Mouse (Mus musculus) MEL (cell line): ENCODE measurements around the gene Ankrd52.

Experiments used
- BHLHE40 ChIP-seq: IDR thresholded peaks from 2 replicates; pipeline ENCODE4 v1.6.1; 2012; ENCODE audit warnings: low read depth, mild to moderate bottlenecking, inconsistent platforms, low read length, improper control_type of control experiment, borderline replicate concordance
- CTCF ChIP-seq, 3 experiments: IDR thresholded peaks in 2 of 3; conservative IDR thresholded peaks in 1 of 3; 2 replicates each; pipeline ENCODE4 v1.5.1; 2011 to 2012; ENCODE audit warnings: low read length in 3 of 3, low read depth in 2 of 3, mild to moderate bottlenecking in 2 of 3, improper control_type of control experiment in 1 of 3, inconsistent platforms in 1 of 3, mixed read lengths in 1 of 3, moderate library complexity in 1 of 3; ENCODE audit not compliant: control insufficient read depth in 1 of 3, insufficient read depth in 1 of 3, poor library complexity in 1 of 3, severe bottlenecking in 1 of 3
- ETS1 ChIP-seq: IDR thresholded peaks from 2 replicates; pipeline ENCODE4 v1.6.1; 2012; ENCODE audit warnings: low read depth, mild to moderate bottlenecking, inconsistent platforms, low read length, improper control_type of control experiment, moderate library complexity
- MAZ ChIP-seq: IDR thresholded peaks from 2 replicates; pipeline ENCODE4 v1.6.1; 2012; ENCODE audit warnings: low read depth, mild to moderate bottlenecking, inconsistent platforms, low read length, improper control_type of control experiment
- MYB ChIP-seq: IDR thresholded peaks from 2 replicates; pipeline ENCODE4 v1.6.1; 2011; ENCODE audit warnings: mild to moderate bottlenecking, low read depth, low read length, improper control_type of control experiment
- POLR2A ChIP-seq, 2 experiments: IDR thresholded peaks; 2 replicates each; pipeline ENCODE4 v1.6.1; 2011 to 2012; ENCODE audit warnings: low read length in 2 of 2, mild to moderate bottlenecking in 2 of 2, control low read depth in 1 of 2, improper control_type of control experiment in 1 of 2, low read depth in 1 of 2, moderate library complexity in 1 of 2; ENCODE audit not compliant: control insufficient read depth in 1 of 2, insufficient read depth in 1 of 2, poor library complexity in 1 of 2
- POLR2AphosphoS2 ChIP-seq: IDR thresholded peaks from 2 replicates; pipeline ENCODE4 v1.6.1; 2011; ENCODE audit warnings: low read length, improper control_type of control experiment
- TAL1 ChIP-seq: IDR thresholded peaks from 2 replicates; pipeline ENCODE4 v1.6.1; 2012; ENCODE audit warnings: mild to moderate bottlenecking, inconsistent platforms, low read length, moderate library complexity, mixed read lengths
- TBP ChIP-seq: IDR thresholded peaks from 2 replicates; pipeline ENCODE4 v1.8.0; 2011; ENCODE audit warnings: low read depth, low read length, improper control_type of control experiment
- UBTF ChIP-seq: IDR thresholded peaks from 2 replicates; pipeline ENCODE4 v1.6.1; 2012; ENCODE audit warnings: low read depth, mild to moderate bottlenecking, inconsistent platforms, low read length, improper control_type of control experiment, moderate library complexity, borderline replicate concordance; ENCODE audit not compliant: insufficient read depth
- ZC3H11A ChIP-seq: IDR thresholded peaks from 2 replicates; pipeline ENCODE4 v1.6.1; 2012; ENCODE audit warnings: low read depth, mild to moderate bottlenecking, inconsistent platforms, low read length, improper control_type of control experiment
- ZNF384 ChIP-seq: IDR thresholded peaks from 2 replicates; pipeline ENCODE4 v1.6.1; 2012; ENCODE audit warnings: low read depth, mild to moderate bottlenecking, inconsistent platforms, low read length, improper control_type of control experiment

- TF ChIP-seq CTCF (IDR thresholded peaks at IDR 0.05 in 2 of 3, conservative IDR thresholded peaks at IDR 0.05 in 1 of 3; ENCODE audit: control insufficient read depth in 1 of 3, insufficient read depth in 1 of 3, low read depth in 2 of 3, low read length in 3 of 3, poor library complexity in 1 of 3, severe bottlenecking in 1 of 3): no peak
- TF ChIP-seq BHLHE40: no peak
- no peak for TF ChIP-seq TBP
- no peak for TF ChIP-seq TAL1
- no peak for TF ChIP-seq POLR2AphosphoS2
- no peak for TF ChIP-seq MYB
- TF ChIP-seq UBTF: no peak
- no peak for TF ChIP-seq MAZ
- no peak for TF ChIP-seq POLR2A (IDR thresholded peaks at IDR 0.05; ENCODE audit: control insufficient read depth in 1 of 2, insufficient read depth in 1 of 2, low read depth in 1 of 2, low read length in 2 of 2, poor library complexity in 1 of 2)
- no peak for TF ChIP-seq ZC3H11A
- TF ChIP-seq ZNF384: no peak; the same call in 1 of the 2 replicates
- TF ChIP-seq ETS1: no peak
Observed at GRCm38 (mm10) chr10:128413076-128413475, 36.2 kb downstream of the Ankrd52 start.
